Mouse (Mus musculus): ENCODE data around the gene Ucn3.

Ucn3 gene

DNA sequence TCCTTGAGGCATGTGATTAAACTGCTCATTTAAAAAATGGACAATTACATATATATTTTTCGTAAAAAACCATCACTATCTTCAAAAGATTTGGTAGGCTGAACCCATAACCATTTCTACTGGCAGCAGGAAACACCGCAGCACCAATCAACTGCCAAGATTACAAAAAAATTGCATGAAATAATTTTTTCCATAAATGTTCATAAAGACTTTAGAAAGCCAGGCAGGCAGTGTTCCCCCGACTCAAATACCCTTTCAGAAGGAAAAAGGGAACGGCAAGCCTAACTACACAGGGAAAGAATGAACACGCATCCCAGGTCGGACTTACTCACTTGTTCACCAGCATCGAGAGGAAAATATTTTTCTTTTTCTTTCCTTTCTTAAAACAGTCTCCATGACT is 52.5 kb downstream of the Ucn3 start:
- no peak for DNase-seq (ENCODE audit: low spot score in 2 of 2)

GRCm38 (mm10) chr13:3891479-3892087 is 53.6 kb downstream of the Ucn3 start:
- DNase-seq (ENCODE audit: low spot score in 2 of 2), result no peak
